17 mouse cellular contexts compared by ENCODE assay signal in the genomic region with DNA sequence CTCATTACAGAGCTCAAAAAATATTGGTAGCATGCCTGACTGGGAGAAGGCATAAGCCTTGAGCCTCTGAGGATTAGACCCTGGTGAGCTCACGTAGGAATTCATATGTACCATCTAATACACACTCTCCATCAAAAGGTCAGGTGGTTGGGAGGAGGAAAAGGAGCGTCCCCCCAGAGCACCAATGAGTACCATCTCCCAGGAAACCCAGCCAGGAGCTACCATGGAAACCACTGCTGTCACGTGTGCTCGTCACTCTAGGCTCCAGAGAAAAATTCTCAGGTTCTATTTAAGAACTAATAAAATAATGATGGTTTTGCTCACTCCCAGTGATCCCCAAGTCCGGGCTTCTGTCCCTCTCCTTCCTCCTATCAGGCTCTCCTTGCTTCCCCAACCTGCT. TPM values are rescaled to one million over a fixed set of nuclear protein-coding genes. Genes with fewer than 3 reads are reported as not detected.
DNase-seq lines count a peak whose midpoint lies in the region; ATAC-seq and TF ChIP-seq lines count a peak whose summit lies in the region.
"Had no signal": no experiment of that assay in that cellular context is flagged by ENCODE, and none has a peak within 500 bp of the region (broad histone marks: within the 10 kb centered on the region; RNA-seq: fewer than 3 reads in every experiment).

No protein-coding gene starts in this region.

- ATAC-seq in hindbrain, embryonic 13.5 days (ENCODE audit: low FRiP score), result peak; percentile 41; the same call in 1 of the 2 replicates
- peak; percentile 65 for ATAC-seq in hindbrain, postnatal 0 days
- ATAC-seq in midbrain, embryonic 16.5 days, result peak; percentile 77
- no peak for ATAC-seq in megakaryocyte progenitor cell, adult 5-6 weeks (replicated peaks; ENCODE audit: poor library complexity)

- H3K4me2 ChIP-seq in hindbrain, embryonic 13.5 days, result peak overlapping the region; percentile 44
- H3K4me2 ChIP-seq in hindbrain, postnatal 0 days (ENCODE audit: low read depth, low read length), result peak overlapping the region; percentile 51
- H3K4me2 ChIP-seq in midbrain, embryonic 16.5 days (ENCODE audit: low read length), result peak overlapping the region; percentile 67
- H3K4me2 ChIP-seq: heart, embryonic 12.5 days had no signal

- TF ChIP-seq CTCF in hindbrain, postnatal 0 days (IDR thresholded peaks at IDR 0.05; ENCODE audit: low read depth), result no peak

- peak overlapping the region; percentile 87 for H3K27ac ChIP-seq in hindbrain, embryonic 13.5 days
- no peak overlapping the region for H3K27ac ChIP-seq in hindbrain, embryonic 10.5 days
- H3K27ac ChIP-seq in hindbrain, postnatal 0 days, result peak overlapping the region; percentile 79
- peak overlapping the region; percentile 82 for H3K27ac ChIP-seq in midbrain, embryonic 16.5 days (ENCODE audit: low read length)
- H3K27ac ChIP-seq: gastrocnemius, adult 2 months had no signal

- no peak overlapping the region for H3K4me3 ChIP-seq in hindbrain, embryonic 13.5 days
- no peak overlapping the region for H3K4me3 ChIP-seq in hindbrain, embryonic 10.5 days
- H3K4me3 ChIP-seq in hindbrain, postnatal 0 days (ENCODE audit: low read length), result no peak overlapping the region
- no peak overlapping the region for H3K4me3 ChIP-seq in midbrain, embryonic 16.5 days (ENCODE audit: low read depth, low read length)
- H3K4me3 ChIP-seq: gastrocnemius, adult 2 months; heart, embryonic 12.5 days had no signal

- no peak for DNase-seq in hindbrain, embryonic 10.5 days (ENCODE audit: low spot score)
- DNase-seq in brain, embryonic 18.5 days (ENCODE audit: low read depth, low spot score), result peak; percentile 60
- DNase-seq in hindbrain, postnatal 0 days (ENCODE audit: low spot score), result peak; percentile 71
- no peak for DNase-seq in MN1 (ENCODE audit: low spot score)
- DNase-seq in adrenal gland, postnatal 25 days, result no peak
- DNase-seq: adrenal gland, postnatal 36 days; B cell, adult 2 months; gastrocnemius, adult 2 months; kidney, postnatal 14 days; lung, adult 2 months had no signal

- WGBS in hindbrain, embryonic 13.5 days, result 37% methylated on average over 5 of the region's 5 CpGs
- WGBS in hindbrain, embryonic 10.5 days, result 68% methylated on average over 5 of the region's 5 CpGs
- WGBS in hindbrain, postnatal 0 days, result 19% methylated on average over 5 of the region's 5 CpGs
- WGBS in midbrain, embryonic 16.5 days, result 21% methylated on average over 5 of the region's 5 CpGs

- H3K9me3 ChIP-seq in hindbrain, embryonic 13.5 days, result no peaks in the 10 kb centered on the region
- H3K9me3 ChIP-seq in hindbrain, embryonic 10.5 days, result no peaks in the 10 kb centered on the region
- H3K9me3 ChIP-seq in hindbrain, postnatal 0 days (ENCODE audit: low read length), result no peaks in the 10 kb centered on the region
- no peaks in the 10 kb centered on the region for H3K9me3 ChIP-seq in midbrain, embryonic 16.5 days (replicated peaks; ENCODE audit: control insufficient read depth, low read length, poor library complexity, severe bottlenecking)
- H3K9me3 ChIP-seq: heart, embryonic 12.5 days had no signal

- H3K27me3 ChIP-seq in hindbrain, embryonic 13.5 days, result peaks cover 27% of the 10 kb centered on the region
- peaks cover 59% of the 10 kb centered on the region for H3K27me3 ChIP-seq in hindbrain, embryonic 10.5 days (ENCODE audit: insufficient read depth, poor library complexity, severe bottlenecking)
- H3K27me3 ChIP-seq in hindbrain, postnatal 0 days (ENCODE audit: insufficient read depth, low read length), result no peaks in the 10 kb centered on the region
- no peaks in the 10 kb centered on the region for H3K27me3 ChIP-seq in midbrain, embryonic 16.5 days (ENCODE audit: control insufficient read depth, insufficient read depth, low read depth, low read length)

- H3K36me3 ChIP-seq in hindbrain, embryonic 13.5 days, result peaks cover 5% of the 10 kb centered on the region; the same call in 1 of the 2 replicates
- no peaks in the 10 kb centered on the region for H3K36me3 ChIP-seq in hindbrain, embryonic 10.5 days
- H3K36me3 ChIP-seq in hindbrain, postnatal 0 days (ENCODE audit: insufficient read depth, low read length), result no peaks in the 10 kb centered on the region
- H3K36me3 ChIP-seq in midbrain, embryonic 16.5 days (ENCODE audit: control insufficient read depth, insufficient read depth, low read length), result peaks cover 7% of the 10 kb centered on the region; the same call in 1 of the 2 replicates
- H3K36me3 ChIP-seq: heart, embryonic 12.5 days had no signal

- peaks cover 39% of the 10 kb centered on the region for H3K4me1 ChIP-seq in hindbrain, embryonic 13.5 days (replicated peaks)
- peaks cover 20% of the 10 kb centered on the region for H3K4me1 ChIP-seq in hindbrain, embryonic 10.5 days (replicated peaks)
- peaks cover 9% of the 10 kb centered on the region; the same call in 1 of the 2 replicates for H3K4me1 ChIP-seq in hindbrain, postnatal 0 days (ENCODE audit: insufficient read depth, low read length)
- H3K4me1 ChIP-seq in midbrain, embryonic 16.5 days (ENCODE audit: control insufficient read depth, insufficient read depth, low read length), result peaks cover 30% of the 10 kb centered on the region
- H3K4me1 ChIP-seq: heart, embryonic 12.5 days had no signal

- no peak overlapping the region for H3K9ac ChIP-seq in hindbrain, embryonic 13.5 days
- no peak overlapping the region for H3K9ac ChIP-seq in hindbrain, postnatal 0 days (replicated peaks; ENCODE audit: low read length)
- H3K9ac ChIP-seq in midbrain, embryonic 16.5 days (ENCODE audit: low read depth, low read length), result no peak overlapping the region
- H3K9ac ChIP-seq: heart, embryonic 12.5 days had no signal

RNA-seq across cellular contexts. Expression of gene Celf6, which starts 10.5 kb away (rescaled TPM):
- polyA plus RNA-seq in hindbrain, embryonic 13.5 days (2015; fragmentation: Nextera tagmentation; extraction: Ambion mirVana), result 35.4 and 39.3 TPM in 2 replicates
- polyA plus RNA-seq in hindbrain, embryonic 10.5 days (2016; fragmentation: Nextera tagmentation; extraction: Ambion mirVana), result 3.6 and 9.4 TPM in 2 replicates
- 82.3 and 91.7 TPM in 2 replicates for total RNA-seq in hindbrain, postnatal 0 days (2014; rRNA removed)
- 40.1 and 40.9 TPM in 2 replicates for polyA plus RNA-seq in hindbrain, postnatal 0 days (2015; fragmentation: Nextera tagmentation; extraction: Ambion mirVana)
- polyA plus RNA-seq in midbrain, embryonic 16.5 days (2015; fragmentation: Nextera tagmentation; extraction: Ambion mirVana), result 64.7 and 65.0 TPM in 2 replicates
- 4.0 and 5.3 TPM in 2 replicates for total RNA-seq in adrenal gland, postnatal 25 days (2021)
- total RNA-seq in megakaryocyte progenitor cell, adult 5-6 weeks (2015), result not detected in 2 replicates
- not detected in 2 replicates for total RNA-seq in megakaryocyte progenitor cell, adult 5-6 weeks (2017)
- total RNA-seq: gastrocnemius, adult 2 months; hematopoietic stem cell, adult 5-6 weeks had no signal
- polyA plus RNA-seq: heart, embryonic 12.5 days had no signal

RNA-seq across cellular contexts. Expression of gene Parp6, which starts 28.8 kb away (rescaled TPM):
- 185 and 191 TPM in 2 replicates for polyA plus RNA-seq in hindbrain, embryonic 13.5 days (2015; fragmentation: Nextera tagmentation; extraction: Ambion mirVana)
- 59.1 and 101 TPM in 2 replicates for polyA plus RNA-seq in hindbrain, embryonic 10.5 days (2016; fragmentation: Nextera tagmentation; extraction: Ambion mirVana)
- 123 and 129 TPM in 2 replicates for total RNA-seq in hindbrain, postnatal 0 days (2014; rRNA removed)
- 136 and 156 TPM in 2 replicates for polyA plus RNA-seq in hindbrain, postnatal 0 days (2015; fragmentation: Nextera tagmentation; extraction: Ambion mirVana)
- polyA plus RNA-seq in midbrain, embryonic 16.5 days (2015; fragmentation: Nextera tagmentation; extraction: Ambion mirVana), result 214 and 222 TPM in 2 replicates
- total RNA-seq in adrenal gland, postnatal 25 days (2021), result 29.7 and 35.8 TPM in 2 replicates
- total RNA-seq in megakaryocyte progenitor cell, adult 5-6 weeks (2015), result 37.6 and 52.4 TPM in 2 replicates
- 15.7 and 24.5 TPM in 2 replicates for total RNA-seq in megakaryocyte progenitor cell, adult 5-6 weeks (2017)

RNA-seq across cellular contexts. Expression of gene Tmem202, which starts 48.6 kb away (rescaled TPM):
- 0.71 and 0.96 TPM in 2 replicates for polyA plus RNA-seq in hindbrain, embryonic 13.5 days (2015; fragmentation: Nextera tagmentation; extraction: Ambion mirVana)
- polyA plus RNA-seq in hindbrain, embryonic 10.5 days (2016; fragmentation: Nextera tagmentation; extraction: Ambion mirVana), result not detected in 2 replicates
- 1.5 and 3.7 TPM in 2 replicates for total RNA-seq in hindbrain, postnatal 0 days (2014; rRNA removed)
- polyA plus RNA-seq in hindbrain, postnatal 0 days (2015; fragmentation: Nextera tagmentation; extraction: Ambion mirVana), result 1.1 and 1.6 TPM in 2 replicates
- 0.94 and 0.97 TPM in 2 replicates for polyA plus RNA-seq in midbrain, embryonic 16.5 days (2015; fragmentation: Nextera tagmentation; extraction: Ambion mirVana)
- 3.5 and 5.0 TPM in 2 replicates for total RNA-seq in adrenal gland, postnatal 25 days (2021)
- 0.17 TPM in 1 of 2 replicates, not detected in the other for total RNA-seq in megakaryocyte progenitor cell, adult 5-6 weeks (2015)
- not detected in 2 replicates for total RNA-seq in megakaryocyte progenitor cell, adult 5-6 weeks (2017)
- total RNA-seq: ES-E14; hematopoietic stem cell, adult 5-6 weeks had no signal
- polyA plus RNA-seq: heart, embryonic 12.5 days; neural tube, embryonic 11.5 days had no signal

RNA-seq across cellular contexts. Expression of gene Hexa, which starts 48.9 kb away (rescaled TPM):
- 59.1 and 60.8 TPM in 2 replicates for polyA plus RNA-seq in hindbrain, embryonic 13.5 days (2015; fragmentation: Nextera tagmentation; extraction: Ambion mirVana)
- polyA plus RNA-seq in hindbrain, embryonic 10.5 days (2016; fragmentation: Nextera tagmentation; extraction: Ambion mirVana), result 46.1 and 49.4 TPM in 2 replicates
- total RNA-seq in hindbrain, postnatal 0 days (2014; rRNA removed), result 52.9 and 54.8 TPM in 2 replicates
- 52.7 and 53.1 TPM in 2 replicates for polyA plus RNA-seq in hindbrain, postnatal 0 days (2015; fragmentation: Nextera tagmentation; extraction: Ambion mirVana)
- polyA plus RNA-seq in midbrain, embryonic 16.5 days (2015; fragmentation: Nextera tagmentation; extraction: Ambion mirVana), result 60.4 and 62.4 TPM in 2 replicates
- total RNA-seq in adrenal gland, postnatal 25 days (2021), result 148 and 158 TPM in 2 replicates
- total RNA-seq in megakaryocyte progenitor cell, adult 5-6 weeks (2015), result 98.6 and 103 TPM in 2 replicates
- 168 and 210 TPM in 2 replicates for total RNA-seq in megakaryocyte progenitor cell, adult 5-6 weeks (2017)

Comparison
In these comparisons a context has a peak if more than half of its experiments do, and no peak if none do; other contexts are left out.
1. DNase-seq: peak in brain, embryonic 18.5 days (single experiment) and hindbrain, postnatal 0 days (single experiment); none in hindbrain, embryonic 10.5 days (single experiment), MN1 (single experiment) and adrenal gland, postnatal 25 days (single experiment).
2. Peak in every context shown above with its lines, with median percentiles within 50 percentile points of each other: H3K4me2 ChIP-seq.